Comparison of ENCODE assay signal across 9 mouse cellular contexts in genomic region chr19:57077826-57078699, GRCm38 (mm10).
DNase-seq lines count a peak whose midpoint lies in the region; ATAC-seq lines count a peak whose summit lies in the region.
"Had no signal": no experiment of that assay in that cellular context is flagged by ENCODE, and none has a peak within 500 bp of the region (broad histone marks: within the 10 kb centered on the region; RNA-seq: fewer than 3 reads in every experiment).

No protein-coding gene starts in this region.

- no peak for DNase-seq in heart, adult 8-10 months (ENCODE audit: low spot score)
- peak; percentile 69 for DNase-seq in cerebellum, adult 9-11 months
- no peak for DNase-seq in frontal cortex, postnatal 25 days (ENCODE audit: low spot score in 2 of 2)
- DNase-seq in thymus, postnatal 4 days, result no peak
- DNase-seq in adrenal gland, adult 18-20 months (ENCODE audit: low spot score in 2 of 2), result no peak

- H3K36me3 ChIP-seq in heart, embryonic 13.5 days, result peaks cover 26% of the 10 kb centered on the region
- no peaks in the 10 kb centered on the region for H3K36me3 ChIP-seq in forebrain, embryonic 12.5 days (replicated peaks)
- no peaks in the 10 kb centered on the region for H3K36me3 ChIP-seq in midbrain, embryonic 12.5 days

- H3K4me2 ChIP-seq in heart, embryonic 13.5 days, result no peak overlapping the region
- peak overlapping the region; percentile 19 for H3K4me2 ChIP-seq in forebrain, embryonic 12.5 days
- H3K4me2 ChIP-seq in midbrain, embryonic 12.5 days (replicated peaks), result peak overlapping the region; percentile 12; the same call in 1 of the 2 replicates

- 71% methylated on average over 13 of the region's 13 CpGs for WGBS in heart, embryonic 13.5 days
- 12% methylated on average over 13 of the region's 13 CpGs for WGBS in forebrain, embryonic 12.5 days
- WGBS in midbrain, embryonic 12.5 days, result 23% methylated on average over 13 of the region's 13 CpGs

- peaks cover 60% of the 10 kb centered on the region for H3K4me1 ChIP-seq in heart, embryonic 13.5 days
- H3K4me1 ChIP-seq in forebrain, embryonic 12.5 days, result peaks cover 28% of the 10 kb centered on the region
- H3K4me1 ChIP-seq in midbrain, embryonic 12.5 days, result peaks cover 34% of the 10 kb centered on the region

- no peak for ATAC-seq in heart, embryonic 13.5 days (ENCODE audit: extremely low read depth, insufficient number of reproducible peaks, low FRiP score, low TSS enrichment)
- ATAC-seq in forebrain, embryonic 12.5 days (ENCODE audit: low FRiP score), result peak; percentile 46
- peak; percentile 47 for ATAC-seq in midbrain, embryonic 12.5 days (ENCODE audit: low FRiP score, low read depth)

- peak overlapping the region; percentile 64 for H3K27ac ChIP-seq in heart, embryonic 13.5 days (replicated peaks)
- peak overlapping the region; percentile 68 for H3K27ac ChIP-seq in forebrain, embryonic 12.5 days
- peak overlapping the region; percentile 56 for H3K27ac ChIP-seq in midbrain, embryonic 12.5 days (replicated peaks)

- no peaks in the 10 kb centered on the region for H3K9me3 ChIP-seq in heart, embryonic 13.5 days
- H3K9me3 ChIP-seq in forebrain, embryonic 12.5 days, result no peaks in the 10 kb centered on the region
- H3K9me3 ChIP-seq in midbrain, embryonic 12.5 days, result no peaks in the 10 kb centered on the region

- H3K4me3 ChIP-seq in heart, embryonic 13.5 days, result no peak overlapping the region
- no peak overlapping the region for H3K4me3 ChIP-seq in forebrain, embryonic 12.5 days (replicated peaks)
- H3K4me3 ChIP-seq in midbrain, embryonic 12.5 days, result no peak overlapping the region
- H3K4me3 ChIP-seq: myocyte had no signal

- H3K9ac ChIP-seq in heart, embryonic 13.5 days, result no peak overlapping the region
- no peak overlapping the region for H3K9ac ChIP-seq in forebrain, embryonic 12.5 days
- no peak overlapping the region for H3K9ac ChIP-seq in midbrain, embryonic 12.5 days (replicated peaks)

- H3K27me3 ChIP-seq in heart, embryonic 13.5 days (replicated peaks), result no peaks in the 10 kb centered on the region
- peaks cover 10% of the 10 kb centered on the region for H3K27me3 ChIP-seq in forebrain, embryonic 12.5 days
- no peaks in the 10 kb centered on the region for H3K27me3 ChIP-seq in midbrain, embryonic 12.5 days
